Mouse (Mus musculus) liver, adult 2 months (tissue): ENCODE measurements at regions not wholly inside any gene's neighbourhood (a gene's known extent, or its start where the extent isn't known, plus 50 kb on each side); places are given as distances from the start of the nearest gene placed in this dataset.

Experiments
- CTCF ChIP-seq: fragments of 200-500 bp; IDR thresholded peaks from 2 replicates; pipeline ENCODE4 v1.5.1; 2011; ENCODE audit warnings: low read depth, low read length, control low read depth
- POLR2A ChIP-seq: fragments of 200-500 bp; IDR thresholded peaks from 2 replicates; pipeline ENCODE4 v1.6.1; 2011; ENCODE audit warnings: low read length, control low read depth; ENCODE audit not compliant: insufficient read depth; ENCODE audit errors: extremely low read depth

GRCm38 (mm10) chr8:35283366-35283765 lies 482.2 kb upstream of the Gm19410 start:
- TF ChIP-seq CTCF = no peak
- no peak for TF ChIP-seq POLR2A
